Mouse (Mus musculus) forebrain, embryonic 16.5 days (tissue): ENCODE data around the gene Unc5b. TPM values are rescaled to one million over a fixed set of nuclear protein-coding genes. Genes with fewer than 3 reads are reported as not detected.
"Not testable (repeated sequence)": the region's sequence is repeated elsewhere in the genome, so short reads cannot be mapped to it uniquely, and the experiment has no call there.

Experiments used
- ATAC-seq: fragments of 200-750 bp; cut with Nextera tagmentation; 2 replicates; pipeline ENCODE4 v1.8.0; 2017; ENCODE audit warnings: mild to moderate bottlenecking, moderate library complexity
- H3K27ac ChIP-seq: fragments of 300-500 bp; sonication (generic); 2 replicates; pipeline ENCODE4 v1.5.1; 2014; ENCODE audit warnings: low read length, control low read depth
- H3K27me3 ChIP-seq: fragments of 300-500 bp; sonication (generic); replicated peaks from 2 replicates; pipeline ENCODE4 v1.6.1; 2014; ENCODE audit warnings: low read length; ENCODE audit not compliant: control insufficient read depth, insufficient read depth
- H3K36me3 ChIP-seq: fragments of 300-500 bp; sonication (generic); 2 replicates; pipeline ENCODE4 v1.6.1; 2014; ENCODE audit not compliant: control insufficient read depth, insufficient read depth
- H3K4me1 ChIP-seq: fragments of 300-500 bp; sonication (generic); replicated peaks from 2 replicates; pipeline ENCODE4 v1.6.1; 2014; ENCODE audit warnings: low read length; ENCODE audit not compliant: control insufficient read depth, insufficient read depth
- H3K4me2 ChIP-seq: fragments of 300-500 bp; sonication (generic); 2 replicates; pipeline ENCODE4 v1.6.1; 2014; ENCODE audit warnings: mild to moderate bottlenecking, low read length, control low read depth
- H3K4me3 ChIP-seq: fragments of 300-500 bp; sonication (generic); replicated peaks from 2 replicates; pipeline ENCODE4 v1.5.1; 2014; ENCODE audit warnings: mild to moderate bottlenecking, low read length, control low read depth
- H3K9ac ChIP-seq: fragments of 300-500 bp; sonication (generic); replicated peaks from 2 replicates; pipeline ENCODE4 v1.6.1; 2014; ENCODE audit warnings: low read depth, low read length, control low read depth
- H3K9me3 ChIP-seq: fragments of 300-500 bp; sonication (generic); 2 replicates; pipeline ENCODE4 v1.6.1; 2016; ENCODE audit warnings: low read length; ENCODE audit not compliant: control insufficient read depth
- WGBS: fragments of 180-500 bp; shearing (Covaris S2); extraction: QIAGEN DNeasy Blood & Tissue Kit; methylation state at CpG from one replicate; pipeline ENCODE4 v1.1.7; 2014; 5-methylcytosine and 5-hydroxymethylcytosine counted together
- polyA plus RNA-seq: library from polyadenylated mRNA; unstranded; fragments of >200 nt; fragmentation: Nextera tagmentation; extraction: Ambion mirVana; gene quantifications from 2 replicates; pipeline ENCODE4 v1.2.1, GENCODE M21; 2015

Unc5b gene
- 2.2 and 2.6 TPM in 2 replicates for polyA plus RNA-seq

GRCm38 (mm10) chr10:60831379-60831778 lies at the start of gene Unc5b:
Unc5b (minus strand) TSS chr10:60831581.
- ATAC-seq: peak; percentile 96
- H3K4me1 ChIP-seq: peaks cover 36% of the 10 kb centered on the region
- H3K4me2 ChIP-seq: peak within 1 kb of the TSS; percentile 83
- no peaks in the 10 kb centered on the region for H3K9me3 ChIP-seq
- H3K27me3 ChIP-seq: peaks cover 28% of the 10 kb centered on the region
- 0% methylated on average over 52 of the region's 53 CpGs for WGBS
- peak within 1 kb of the TSS; percentile 53 for H3K4me3 ChIP-seq
- peak within 1 kb of the TSS; percentile 53 for H3K9ac ChIP-seq
- H3K36me3 ChIP-seq: no peaks in the 10 kb centered on the region
- H3K27ac ChIP-seq: no peak within 1 kb of the TSS

GRCm38 (mm10) chr10:60879817-60880216 lies 48.4 kb upstream of the Unc5b start:
- H3K9ac ChIP-seq: no peak overlapping the region
- no peak overlapping the region for H3K4me3 ChIP-seq
- no peaks in the 10 kb centered on the region for H3K4me1 ChIP-seq
- no peaks in the 10 kb centered on the region for H3K27me3 ChIP-seq
- H3K36me3 ChIP-seq: no peaks in the 10 kb centered on the region
- no peak overlapping the region for H3K4me2 ChIP-seq
- ATAC-seq: no peak
- WGBS: 88% methylated on average over 4 of the region's 4 CpGs
- no peak overlapping the region for H3K27ac ChIP-seq
- H3K9me3 ChIP-seq: 0 out of 2 replicates have a peak, but pooled peaks cover 2% of the 10 kb centered on the region

- Histone ChIP-seq H3K4me2 (no peak overlapping the region), H3K27me3 (no peaks in the 10 kb centered on the region), H3K9ac (no peak overlapping the region), H3K27ac (no peak overlapping the region), H3K36me3 (no peaks in the 10 kb centered on the region), H3K4me1 (no peaks in the 10 kb centered on the region), H3K4me3 (no peak overlapping the region), H3K9me3 (0 out of 2 replicates have a peak, but pooled peaks cover 2% of the 10 kb centered on the region)
- 88% methylated on average over 5 of the region's 5 CpGs for WGBS
- no peak for ATAC-seq
These were observed 45.7 kb upstream of the Unc5b start for GRCm38 (mm10) chr10:60877075-60877474.

- Histone ChIP-seq H3K4me1 (no peaks in the 10 kb centered on the region), H3K36me3 (no peaks in the 10 kb centered on the region), H3K9ac (no peak overlapping the region), H3K27ac (no peak overlapping the region), H3K9me3 (0 out of 2 replicates have a peak, but pooled peaks cover 2% of the 10 kb centered on the region), H3K27me3 (no peaks in the 10 kb centered on the region), H3K4me2 (no peak overlapping the region), H3K4me3 (no peak overlapping the region)
- ATAC-seq: no peak
- WGBS: 94% methylated on average over 1 of the region's 1 CpGs
These were observed 43.6 kb upstream of the Unc5b start for GRCm38 (mm10) chr10:60875011-60875410.

- H3K9ac ChIP-seq: no peak overlapping the region
- ATAC-seq: no peak
- no peaks in the 10 kb centered on the region for H3K36me3 ChIP-seq
- no peak overlapping the region for H3K4me2 ChIP-seq
- no peaks in the 10 kb centered on the region for H3K27me3 ChIP-seq
- H3K27ac ChIP-seq: no peak overlapping the region
- no peaks in the 10 kb centered on the region for H3K9me3 ChIP-seq
- H3K4me1 ChIP-seq: no peaks in the 10 kb centered on the region
- WGBS: 78% methylated on average over 6 of the region's 6 CpGs
- H3K4me3 ChIP-seq: no peak overlapping the region
These were observed 31.9 kb upstream of the Unc5b start for GRCm38 (mm10) chr10:60863318-60863717.

GRCm38 (mm10) chr10:60862477-60863293 lies 31.3 kb upstream of the Unc5b start:
- Histone ChIP-seq H3K4me2 (no peak overlapping the region), H3K27ac (no peak overlapping the region), H3K36me3 (no peaks in the 10 kb centered on the region), H3K9ac (no peak overlapping the region), H3K4me3 (no peak overlapping the region), H3K27me3 (no peaks in the 10 kb centered on the region), H3K4me1 (no peaks in the 10 kb centered on the region), H3K9me3 (no peaks in the 10 kb centered on the region)
- 65% methylated on average over 25 of the region's 25 CpGs for WGBS
- no peak for ATAC-seq

- H3K27me3 ChIP-seq, H3K36me3 ChIP-seq, ATAC-seq, H3K4me2 ChIP-seq, H3K9ac ChIP-seq, H3K9me3 ChIP-seq, H3K27ac ChIP-seq, H3K4me1 ChIP-seq, H3K4me3 ChIP-seq: not testable (repeated sequence)
These were observed 13.9 kb upstream of the Unc5b start for GRCm38 (mm10) chr10:60845271-60845670.

- no peaks in the 10 kb centered on the region for H3K27me3 ChIP-seq
- WGBS: 48% methylated on average over 19 of the region's 19 CpGs
- H3K4me3 ChIP-seq: no peak overlapping the region
- no peak overlapping the region for H3K9ac ChIP-seq
- no peaks in the 10 kb centered on the region for H3K9me3 ChIP-seq
- H3K27ac ChIP-seq: no peak overlapping the region
- no peak for ATAC-seq
- H3K4me2 ChIP-seq: peak overlapping the region; percentile 12
- H3K4me1 ChIP-seq: no peaks in the 10 kb centered on the region
- no peaks in the 10 kb centered on the region for H3K36me3 ChIP-seq
These were observed 7.4 kb upstream of the Unc5b start for GRCm38 (mm10) chr10:60838816-60839215.

GRCm38 (mm10) chr10:60834949-60835348 lies 3.6 kb upstream of the Unc5b start:
- H3K4me1 ChIP-seq: peaks cover 15% of the 10 kb centered on the region
- WGBS: 3% methylated on average over 13 of the region's 13 CpGs
- H3K4me3 ChIP-seq: no peak overlapping the region
- ATAC-seq: no peak
- no peak overlapping the region for H3K4me2 ChIP-seq
- no peaks in the 10 kb centered on the region for H3K36me3 ChIP-seq
- H3K27me3 ChIP-seq: peaks cover 11% of the 10 kb centered on the region; the same call in 1 of the 2 replicates
- no peaks in the 10 kb centered on the region for H3K9me3 ChIP-seq
- H3K9ac ChIP-seq: no peak overlapping the region
- no peak overlapping the region for H3K27ac ChIP-seq
